Mouse (Mus musculus) MEL (cell line): Measurements from ENCODE around the gene Ywhae. TPM values are rescaled to one million over a fixed set of nuclear protein-coding genes. Genes with fewer than 3 reads are reported as not detected.

ENCODE experiments used
- DNase-seq: peaks from one replicate; pipeline ENCODE4 v3.0.0; 2011; ENCODE audit warnings: low read depth, low spot score
- H3K27ac ChIP-seq: 2 replicates; pipeline ENCODE4 v1.5.1; 2012; ENCODE audit warnings: low read depth, mild to moderate bottlenecking, control low read depth, low read length, moderate library complexity; ENCODE audit not compliant: control insufficient read depth
- H3K27me3 ChIP-seq, 2 experiments: fragments of 150-350 bp in 1 of 2; sonication (generic) in 1 of 2; 2 replicates each; pipeline ENCODE4 v1.6.1; 2012; ENCODE audit warnings: low read length in 2 of 2, mild to moderate bottlenecking in 2 of 2, improper control_type of control experiment in 1 of 2, moderate library complexity in 1 of 2; ENCODE audit not compliant: insufficient read depth in 2 of 2, control insufficient read depth in 1 of 2
- H3K36me3 ChIP-seq, 2 experiments: 2 replicates each; pipeline ENCODE4 v1.6.1; 2012 to 2014; ENCODE audit warnings: low read length in 2 of 2, improper control_type of control experiment in 1 of 2, inconsistent platforms in 1 of 2, mild to moderate bottlenecking in 1 of 2; ENCODE audit not compliant: insufficient read depth in 2 of 2, control insufficient read depth in 1 of 2
- H3K4me1 ChIP-seq, 2 experiments: fragments of 150-350 bp in 1 of 2; sonication (generic) in 1 of 2; 2 replicates each; pipeline ENCODE4 v1.6.1; 2012; ENCODE audit warnings: low read length in 2 of 2, improper control_type of control experiment in 1 of 2, mild to moderate bottlenecking in 1 of 2; ENCODE audit not compliant: insufficient read depth in 2 of 2, control insufficient read depth in 1 of 2
- H3K4me3 ChIP-seq, 2 experiments: fragments of 150-350 bp in 1 of 2; sonication (generic) in 1 of 2; 2 replicates each; pipeline ENCODE4 v1.5.1; 2012; ENCODE audit warnings: low read depth in 2 of 2, low read length in 2 of 2, mild to moderate bottlenecking in 2 of 2, moderate library complexity in 2 of 2, control low read depth in 1 of 2, improper control_type of control experiment in 1 of 2; ENCODE audit not compliant: control insufficient read depth in 1 of 2, insufficient read depth in 1 of 2
- H3K79me2 ChIP-seq: 2 replicates; pipeline ENCODE4 v1.6.1; 2012; ENCODE audit warnings: mild to moderate bottlenecking, low read length, moderate library complexity; ENCODE audit not compliant: control insufficient read depth, poor library complexity, insufficient read depth
- H3K9ac ChIP-seq: 2 replicates; pipeline ENCODE4 v1.6.1; 2012; ENCODE audit warnings: low read depth, mild to moderate bottlenecking, control low read depth, low read length, moderate library complexity; ENCODE audit not compliant: control insufficient read depth, poor library complexity, severe bottlenecking
- H3K9me3 ChIP-seq: fragments of 150-350 bp; sonication (generic); replicated peaks from 2 replicates; pipeline ENCODE4 v1.6.1; 2012; ENCODE audit warnings: mild to moderate bottlenecking, low read length, improper control_type of control experiment, moderate library complexity; ENCODE audit not compliant: insufficient read depth
- BHLHE40 ChIP-seq: IDR thresholded peaks from 2 replicates; pipeline ENCODE4 v1.6.1; 2012; ENCODE audit warnings: low read depth, mild to moderate bottlenecking, inconsistent platforms, low read length, improper control_type of control experiment, borderline replicate concordance
- ELF1 ChIP-seq: IDR thresholded peaks from 2 replicates; pipeline ENCODE4 v1.6.1; 2014; ENCODE audit warnings: low read depth, mild to moderate bottlenecking, inconsistent platforms, low read length, improper control_type of control experiment, moderate library complexity
- EP300 ChIP-seq, 2 experiments: IDR thresholded peaks; 2 replicates each; pipeline ENCODE4 v1.6.1; 2011; ENCODE audit warnings: improper control_type of control experiment in 2 of 2, low read length in 2 of 2, low read depth in 1 of 2, mild to moderate bottlenecking in 1 of 2
- ETS1 ChIP-seq: IDR thresholded peaks from 2 replicates; pipeline ENCODE4 v1.6.1; 2012; ENCODE audit warnings: low read depth, mild to moderate bottlenecking, inconsistent platforms, low read length, improper control_type of control experiment, moderate library complexity
- GABPA ChIP-seq: IDR thresholded peaks from 2 replicates; pipeline ENCODE4 v1.6.1; 2012; ENCODE audit warnings: low read depth, mild to moderate bottlenecking, inconsistent platforms, low read length, improper control_type of control experiment, moderate library complexity
- GATA1 ChIP-seq: IDR thresholded peaks from 2 replicates; pipeline ENCODE4 v1.6.1; 2011; ENCODE audit warnings: low read depth, low read length, improper control_type of control experiment
- HCFC1 ChIP-seq: IDR thresholded peaks from 2 replicates; pipeline ENCODE4 v1.6.1; 2012; ENCODE audit warnings: low read depth, mild to moderate bottlenecking, inconsistent platforms, low read length, improper control_type of control experiment, moderate library complexity
- JUND ChIP-seq: IDR thresholded peaks from 2 replicates; pipeline ENCODE4 v1.6.1; 2011; ENCODE audit warnings: low read depth, mild to moderate bottlenecking, improper control_type of control experiment, low read length
- KAT2A ChIP-seq: conservative IDR thresholded peaks from 2 replicates; pipeline ENCODE4 v1.6.1; 2012; ENCODE audit warnings: low read depth, low read length, improper control_type of control experiment, inconsistent platforms
- MAFK ChIP-seq: IDR thresholded peaks from 2 replicates; pipeline ENCODE4 v1.6.1; 2011; ENCODE audit warnings: low read depth, mild to moderate bottlenecking, low read length, improper control_type of control experiment, borderline replicate concordance
- MAX ChIP-seq: IDR thresholded peaks from 2 replicates; pipeline ENCODE4 v1.6.1; 2011; ENCODE audit warnings: low read length, improper control_type of control experiment
- MAZ ChIP-seq: IDR thresholded peaks from 2 replicates; pipeline ENCODE4 v1.6.1; 2012; ENCODE audit warnings: low read depth, mild to moderate bottlenecking, inconsistent platforms, low read length, improper control_type of control experiment
- MEF2A ChIP-seq: IDR thresholded peaks from 2 replicates; pipeline ENCODE4 v1.6.1; 2014; ENCODE audit warnings: low read depth, mild to moderate bottlenecking, inconsistent platforms, low read length, improper control_type of control experiment; ENCODE audit not compliant: poor library complexity, insufficient replicate concordance, severe bottlenecking; ENCODE audit errors: extremely low read depth
- MXI1 ChIP-seq: IDR thresholded peaks from 2 replicates; pipeline ENCODE4 v1.6.1; 2011; ENCODE audit warnings: mild to moderate bottlenecking, low read depth, low read length, improper control_type of control experiment
- NRF1 ChIP-seq: IDR thresholded peaks from 2 replicates; pipeline ENCODE4 v1.6.1; 2014; ENCODE audit warnings: low read depth, mild to moderate bottlenecking, inconsistent platforms, low read length, improper control_type of control experiment, moderate library complexity; ENCODE audit not compliant: poor library complexity, insufficient read depth, severe bottlenecking
- POLR2A ChIP-seq, 2 experiments: IDR thresholded peaks; 2 replicates each; pipeline ENCODE4 v1.6.1; 2011 to 2012; ENCODE audit warnings: low read length in 2 of 2, mild to moderate bottlenecking in 2 of 2, control low read depth in 1 of 2, improper control_type of control experiment in 1 of 2, low read depth in 1 of 2, moderate library complexity in 1 of 2; ENCODE audit not compliant: control insufficient read depth in 1 of 2, insufficient read depth in 1 of 2, poor library complexity in 1 of 2
- POLR2AphosphoS2 ChIP-seq: IDR thresholded peaks from 2 replicates; pipeline ENCODE4 v1.6.1; 2011; ENCODE audit warnings: low read length, improper control_type of control experiment
- RAD21 ChIP-seq: IDR thresholded peaks from 2 replicates; pipeline ENCODE4 v1.6.1; 2011; ENCODE audit warnings: mild to moderate bottlenecking, low read depth, low read length, improper control_type of control experiment
- RCOR1 ChIP-seq: IDR thresholded peaks from 2 replicates; pipeline ENCODE4 v1.6.1; 2012; ENCODE audit warnings: low read depth, mild to moderate bottlenecking, inconsistent platforms, low read length, improper control_type of control experiment
- SIN3A ChIP-seq: IDR thresholded peaks from 2 replicates; pipeline ENCODE4 v1.6.1; 2012; ENCODE audit warnings: low read length, improper control_type of control experiment, inconsistent platforms
- TAL1 ChIP-seq: IDR thresholded peaks from 2 replicates; pipeline ENCODE4 v1.6.1; 2012; ENCODE audit warnings: mild to moderate bottlenecking, inconsistent platforms, low read length, moderate library complexity, mixed read lengths
- TBP ChIP-seq: IDR thresholded peaks from 2 replicates; pipeline ENCODE4 v1.8.0; 2011; ENCODE audit warnings: low read depth, low read length, improper control_type of control experiment
- TCF12 ChIP-seq: IDR thresholded peaks from 2 replicates; pipeline ENCODE4 v1.6.1; 2014; ENCODE audit warnings: low read depth, mild to moderate bottlenecking, inconsistent platforms, low read length, improper control_type of control experiment, moderate library complexity
- UBTF ChIP-seq: IDR thresholded peaks from 2 replicates; pipeline ENCODE4 v1.6.1; 2012; ENCODE audit warnings: low read depth, mild to moderate bottlenecking, inconsistent platforms, low read length, improper control_type of control experiment, moderate library complexity, borderline replicate concordance; ENCODE audit not compliant: insufficient read depth
- USF1 ChIP-seq: IDR thresholded peaks from 2 replicates; pipeline ENCODE4 v1.6.1; 2014; ENCODE audit warnings: low read depth, mild to moderate bottlenecking, inconsistent platforms, low read length, improper control_type of control experiment, moderate library complexity
- USF2 ChIP-seq, 2 experiments: IDR thresholded peaks; 2 replicates each; pipeline ENCODE4 v1.6.1; 2011 to 2012; ENCODE audit warnings: improper control_type of control experiment in 2 of 2, low read length in 2 of 2, borderline replicate concordance in 1 of 2, inconsistent platforms in 1 of 2, low read depth in 1 of 2, mild to moderate bottlenecking in 1 of 2; ENCODE audit not compliant: insufficient read depth in 1 of 2
- ZKSCAN1 ChIP-seq: IDR thresholded peaks from 2 replicates; pipeline ENCODE4 v1.6.1; 2012; ENCODE audit warnings: low read depth, mild to moderate bottlenecking, inconsistent platforms, low read length, improper control_type of control experiment, moderate library complexity
- ZNF384 ChIP-seq: IDR thresholded peaks from 2 replicates; pipeline ENCODE4 v1.6.1; 2012; ENCODE audit warnings: low read depth, mild to moderate bottlenecking, inconsistent platforms, low read length, improper control_type of control experiment
- polyA plus RNA-seq, 2 experiments: library from polyadenylated mRNA; stranded (reverse) in 1 of 2; unstranded in 1 of 2; fragments of >175 nt in 1 of 2; fragments of >200 nt in 1 of 2; gene quantifications; 2 replicates each; pipeline versions ENCODE4 v1.2.1 to v1.2.4; 2012; ENCODE audit warnings: low replicate concordance in 2 of 2, low read depth in 1 of 2; ENCODE audit not compliant: insufficient read length in 2 of 2, insufficient read depth in 1 of 2, missing spikeins in 1 of 2
- total RNA-seq: library from RNA; depleted of rRNA; stranded (reverse); fragments of 300-350 nt; gene quantifications from 2 replicates; pipeline ENCODE4 v1.2.3, GENCODE M21; 2012

Gene Ywhae
- total and polyA plus RNA-seq, 3 experiments = 303 to 855 (median 755) TPM

DNA sequence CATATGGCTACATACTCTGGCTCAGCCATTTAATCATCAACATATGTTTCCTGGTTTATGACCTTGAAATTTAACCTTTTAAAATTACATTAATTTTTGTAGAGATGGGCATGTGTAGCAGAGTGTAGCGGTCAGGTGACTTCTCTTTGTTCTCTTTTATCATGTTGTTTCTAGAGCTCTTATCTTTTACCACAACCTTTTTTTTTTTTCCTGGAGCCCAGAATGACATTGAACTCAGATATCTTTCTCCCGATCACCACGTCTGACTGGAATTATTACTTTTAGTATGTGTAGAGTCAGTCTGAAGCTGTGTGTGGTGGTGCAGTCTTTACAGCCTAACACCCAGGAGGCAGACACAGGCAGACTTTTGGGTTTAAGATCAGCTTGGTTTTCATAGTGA is 8.9 kb downstream of the Ywhae start:
- Histone ChIP-seq H3K36me3 (peaks cover 33 to 83% of the 10 kb centered on the region in 2 experiments), H3K27me3 (no peaks in the 10 kb centered on the region), H3K9ac (peak overlapping the region; percentile 4; the same call in 1 of the 2 replicates), H3K4me3 (no peak overlapping the region), H3K79me2 (peaks cover 90% of the 10 kb centered on the region), H3K27ac (peak overlapping the region; percentile 58), H3K9me3 (no peaks in the 10 kb centered on the region)
- peak; percentile 64 for DNase-seq
- peak; percentile 79 for TF ChIP-seq MXI1
- peak; percentile 93 for TF ChIP-seq ETS1
- 0 out of 2 replicates have a peak, but pooled peaks have one; percentile 31 for TF ChIP-seq NRF1
- TF ChIP-seq ZNF384 = peak; percentile 98
- peak; percentile 94 for TF ChIP-seq GATA1
- peak; percentile 97 for TF ChIP-seq BHLHE40
- no peak for TF ChIP-seq TAL1
- TF ChIP-seq RCOR1 = peak; percentile 81
- peak; percentile 8; the same call in 1 of the 2 replicates for TF ChIP-seq MAX
- no peak for TF ChIP-seq TBP
- TF ChIP-seq HCFC1 = 0 out of 2 replicates have a peak, but pooled peaks have one; percentile 34
- peak; percentile 73 for TF ChIP-seq TCF12
- no peak for TF ChIP-seq UBTF
- TF ChIP-seq ZKSCAN1 = no peak; the same call in 1 of the 2 replicates
- TF ChIP-seq USF2 (IDR thresholded peaks at IDR 0.05; ENCODE audit: borderline replicate concordance in 1 of 2, insufficient read depth in 1 of 2, low read depth in 1 of 2, low read length in 2 of 2) = peak in 1 of 2 experiments; percentile 64; a peak in 1 of 4 replicates
- TF ChIP-seq USF1 = peak; percentile 93
- peak; percentile 72 to 82 for TF ChIP-seq EP300 (IDR thresholded peaks at IDR 0.05; ENCODE audit: low read depth in 1 of 2, low read length in 2 of 2)
- TF ChIP-seq SIN3A = peak; percentile 93
- TF ChIP-seq POLR2A (IDR thresholded peaks at IDR 0.05; ENCODE audit: control insufficient read depth in 1 of 2, insufficient read depth in 1 of 2, low read depth in 1 of 2, low read length in 2 of 2, poor library complexity in 1 of 2) = no peak
- TF ChIP-seq, all 39 proteins: peak for 14
- H3K4me1 ChIP-seq = peaks cover 41 to 45% of the 10 kb centered on the region in 2 experiments

DNA sequence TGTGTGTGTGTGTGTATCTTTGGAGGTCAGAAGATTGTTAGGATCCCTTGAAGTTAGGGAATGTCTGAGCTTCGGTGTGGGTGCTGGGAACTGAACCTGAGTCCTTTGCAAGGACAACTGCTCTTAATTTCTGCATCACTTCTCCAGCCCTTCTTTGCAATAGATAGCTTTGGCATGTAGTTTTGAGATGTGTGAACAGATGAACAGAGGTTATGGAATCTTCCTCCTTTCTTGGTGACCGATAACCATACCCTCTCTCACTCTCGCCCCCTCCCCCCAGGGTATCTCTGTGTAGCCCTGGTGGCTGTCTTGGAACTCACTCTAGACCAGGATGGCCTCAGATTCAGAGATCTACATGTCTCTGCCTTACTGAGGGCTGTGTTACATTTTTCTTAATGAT is 12.1 kb downstream of the Ywhae start:
- no peak overlapping the region for H3K4me3 ChIP-seq
- peaks cover 33 to 38% of the 10 kb centered on the region in 2 experiments for H3K4me1 ChIP-seq
- no peaks in the 10 kb centered on the region for H3K27me3 ChIP-seq
- peaks cover 29 to 77% of the 10 kb centered on the region in 2 experiments for H3K36me3 ChIP-seq
- H3K79me2 ChIP-seq = peaks cover 91% of the 10 kb centered on the region
- peak; percentile 47 for DNase-seq
- H3K27ac ChIP-seq = no peak overlapping the region
- no peaks in the 10 kb centered on the region for H3K9me3 ChIP-seq
- no peak overlapping the region for H3K9ac ChIP-seq
- TF ChIP-seq RAD21 = no peak
- TF ChIP-seq KAT2A = no peak
- TF ChIP-seq GATA1 = peak; percentile 40; the same call in 1 of the 2 replicates
- TF ChIP-seq ZKSCAN1 = no peak
- no peak for TF ChIP-seq MAFK
- no peak for TF ChIP-seq UBTF
- TF ChIP-seq ETS1 = 0 out of 2 replicates have a peak, but pooled peaks have one; percentile 13
- 0 out of 2 replicates have a peak, but pooled peaks have one; percentile 16 for TF ChIP-seq ELF1
- no peak for TF ChIP-seq JUND
- TF ChIP-seq GABPA = no peak
- TF ChIP-seq BHLHE40 = 0 out of 2 replicates have a peak, but pooled peaks have one; percentile 24
- 0 out of 2 replicates have a peak, but pooled peaks have one; percentile 43 for TF ChIP-seq POLR2AphosphoS2
- peak; percentile 71 for TF ChIP-seq MAZ
- peak; percentile 37 for TF ChIP-seq SIN3A
- TF ChIP-seq MEF2A = no peak
- no peak for TF ChIP-seq ZNF384
- 0 out of 4 replicates have a peak, but pooled peaks of 1 of the 2 experiments have one; percentile 2 for TF ChIP-seq USF2 (IDR thresholded peaks at IDR 0.05; ENCODE audit: borderline replicate concordance in 1 of 2, insufficient read depth in 1 of 2, low read depth in 1 of 2, low read length in 2 of 2)
